Mouse (Mus musculus) central nervous system, embryonic 14 days (tissue): ENCODE data around the gene Plpp6. TPM values are rescaled to one million over a fixed set of nuclear protein-coding genes. Genes with fewer than 3 reads are reported as not detected.

Experiments
- polyA plus RNA-seq: library from polyadenylated mRNA; depleted of rRNA; stranded (reverse); fragments of >200 nt; gene quantifications from 2 replicates; pipeline ENCODE4 v1.2.3, GENCODE M21; 2012; rRNA removed

The Plpp6 gene
- polyA plus RNA-seq = 9.0 and 9.3 TPM in 2 replicates

DNA sequence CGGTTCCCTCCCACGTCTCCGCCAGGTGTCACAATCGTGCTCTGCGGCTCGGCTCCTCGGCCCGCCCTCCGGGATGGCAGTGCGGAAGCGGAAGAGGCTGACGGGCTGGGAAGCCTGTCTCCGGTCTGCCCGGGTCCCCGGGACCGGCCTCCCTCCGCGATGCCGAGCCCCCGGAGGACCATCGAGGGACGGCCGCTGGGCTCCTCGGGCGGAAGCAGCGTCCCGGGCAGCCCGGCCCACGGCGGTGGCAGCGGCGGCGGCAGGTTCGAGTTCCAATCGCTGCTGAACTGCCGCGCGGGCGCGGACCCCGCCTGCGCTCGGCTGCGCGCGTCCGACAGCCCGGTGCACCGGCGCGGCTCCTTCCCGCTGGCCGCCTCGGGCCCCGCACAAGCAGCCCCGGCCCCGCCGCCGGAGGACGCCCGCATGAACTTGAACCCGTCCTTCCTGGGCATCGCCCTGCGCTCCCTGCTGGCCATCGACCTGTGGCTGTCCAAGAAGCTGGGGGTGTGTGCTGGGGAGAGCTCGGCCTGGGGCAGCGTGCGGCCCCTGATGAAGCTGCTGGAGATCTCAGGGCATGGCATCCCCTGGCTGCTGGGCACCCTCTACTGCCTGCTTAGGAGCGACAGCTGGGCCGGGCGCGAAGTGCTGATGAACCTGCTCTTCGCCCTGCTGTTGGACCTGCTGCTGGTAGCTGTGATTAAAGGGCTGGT is at the start of gene Plpp6:
Gene Plpp6, plus strand, starts transcription at position 112 of the 710 bp plus-strand sequence.

DNA sequence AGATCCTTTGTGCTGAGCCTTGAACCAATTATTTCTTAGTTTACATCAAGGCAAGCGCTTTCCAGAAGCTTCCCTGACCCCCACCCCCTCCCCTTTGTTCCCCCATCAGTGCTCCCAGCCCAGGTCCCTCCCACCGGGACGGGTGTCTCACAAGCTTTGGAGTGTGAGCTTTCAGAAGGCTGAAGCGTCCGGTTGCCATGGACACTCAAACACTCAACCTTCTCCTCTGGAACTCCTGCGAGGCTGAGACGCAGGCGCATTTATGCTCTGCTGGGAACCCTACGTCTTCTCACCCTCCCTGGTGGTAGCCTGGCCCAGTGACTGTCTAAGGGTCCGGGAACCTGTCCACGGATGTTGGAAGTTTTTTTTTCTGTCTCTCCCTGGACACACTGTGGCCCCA is 3.9 kb downstream of the Plpp6 start, which contains the start of gene 4430402I18Rik:
Gene 4430402I18Rik, minus strand, starts transcription at position 149 of the 400 bp plus-strand sequence.

DNA sequence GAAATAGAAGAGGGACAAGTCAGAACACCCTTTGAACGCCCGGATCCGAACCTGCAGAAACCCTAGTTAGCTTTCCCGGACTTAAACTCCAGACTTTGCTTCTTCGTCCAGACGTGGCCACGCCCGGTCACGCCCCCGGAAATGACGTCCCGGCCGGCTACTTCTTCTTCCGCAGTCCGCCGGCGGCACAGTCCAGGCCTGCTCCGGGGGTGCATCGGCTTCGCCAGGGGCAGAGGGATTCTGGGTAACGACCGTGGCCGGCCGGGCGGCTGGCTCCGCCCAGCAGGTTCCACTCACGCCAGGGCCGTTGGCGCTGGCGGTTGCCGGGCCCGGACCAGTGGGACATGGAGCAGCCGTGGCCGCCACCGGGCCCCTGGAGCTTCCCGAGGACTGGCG is 26.4 kb downstream of the Plpp6 start, which contains the start of gene Cdc37l1:
Gene Cdc37l1, plus strand, starts transcription at position 159 of the 396 bp plus-strand sequence.

Other genes with a start within 250 kb of the Plpp6 start
- 14.2 and 14.9 TPM in 2 replicates for gene Slc1a1, start 128.9 kb upstream of the Plpp6 start, polyA plus RNA-seq
- gene 4430402I18Rik, start 3.8 kb downstream of the Plpp6 start, polyA plus RNA-seq = 1.4 and 1.6 TPM in 2 replicates
- 44.2 and 50.4 TPM in 2 replicates for gene Cdc37l1, start 26.4 kb downstream of the Plpp6 start, polyA plus RNA-seq
- gene Ak3, start 84.0 kb downstream of the Plpp6 start, polyA plus RNA-seq = 30.2 and 32.5 TPM in 2 replicates
- gene Rcl1, start 137.4 kb downstream of the Plpp6 start, polyA plus RNA-seq = 18.9 and 21.5 TPM in 2 replicates